15 mouse cellular contexts compared by ENCODE assay signal in the genomic region with DNA sequence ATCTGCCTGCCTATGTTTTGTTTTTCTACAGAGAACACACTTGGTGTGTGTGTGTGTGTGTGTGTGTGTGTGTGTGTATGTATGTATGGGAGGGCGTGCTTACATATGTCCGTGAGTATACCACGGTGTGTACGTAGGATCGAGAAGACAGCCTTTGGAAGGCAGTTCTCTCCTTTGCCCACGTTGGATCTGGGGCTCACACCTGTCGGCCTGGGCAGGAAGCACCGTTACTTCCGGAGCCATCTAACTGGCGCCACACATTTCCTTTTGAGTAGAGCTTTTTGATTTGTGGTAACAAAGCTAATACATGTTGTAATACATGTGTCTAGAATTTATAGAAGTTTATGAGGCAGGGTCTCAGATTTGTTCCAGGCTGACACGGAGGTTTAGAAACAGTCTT. TPM values are rescaled to one million over a fixed set of nuclear protein-coding genes. Genes with fewer than 3 reads are reported as not detected.
A peak's percentile ranks its signal among the peaks of the same experiment; 100 is the strongest.
DNase-seq lines count a peak whose midpoint lies in the region; ATAC-seq lines count a peak whose summit lies in the region.
"Had no signal": no experiment of that assay in that cellular context is flagged by ENCODE, and none has a peak within 500 bp of the region (broad histone marks: within the 10 kb centered on the region; RNA-seq: fewer than 3 reads in every experiment).

No protein-coding gene starts in this region.

- ATAC-seq in neutrophil, adult 5-6 weeks (ENCODE audit: extremely low read depth, insufficient number of reproducible peaks, low FRiP score, poor library complexity, severe bottlenecking), result peak; percentile 44; the same call in 1 of the 2 replicates
- no peak for ATAC-seq in megakaryocyte-erythroid progenitor cell, adult 5-6 weeks (replicated peaks; ENCODE audit: low FRiP score, low TSS enrichment, poor library complexity, severe bottlenecking)
- ATAC-seq: forebrain, embryonic 14.5 days; Patski had no signal

- DNase-seq in CD4-positive, CD25-positive, alpha-beta regulatory T cell, adult 2 months (ENCODE audit: low read depth, low spot score), result peak; percentile 45
- DNase-seq in T-cell, adult 2 months (ENCODE audit: low spot score), result peak; percentile 11
- peak; percentile 39 for DNase-seq in induced T-regulatory cell, adult 2 months (ENCODE audit: low read depth)
- DNase-seq in frontal cortex, postnatal 25 days (ENCODE audit: low spot score in 2 of 2), result no peak
- DNase-seq in adrenal gland, postnatal 36 days, result no peak
- DNase-seq: adrenal gland, adult 8-10 months; cerebellum, adult 11 months; cerebellum, adult 9-11 months; cerebellum, postnatal 36 days; gastrocnemius, postnatal 10 days; kidney, adult 11 months had no signal

RNA-seq across cellular contexts. Expression of gene Drosha, which starts 16.1 kb away (rescaled TPM):
- 8.6 and 15.5 TPM in 2 replicates for total RNA-seq in neutrophil, adult 5-6 weeks (2017)
- 10 to 100 TPM; 32.0 to 32.9 TPM for total RNA-seq in adrenal gland, postnatal 36 days (2021)
- 60.3 and 69.9 TPM in 2 replicates for total RNA-seq in megakaryocyte-erythroid progenitor cell, adult 5-6 weeks (2014; fragmentation: Nextera tagmentation)
- total RNA-seq in megakaryocyte-erythroid progenitor cell, adult 5-6 weeks (2017), result 24.3 and 32.3 TPM in 2 replicates

RNA-seq across cellular contexts. Expression of gene 6030458C11Rik, which starts 16.3 kb away (rescaled TPM):
- total RNA-seq in neutrophil, adult 5-6 weeks (2017), result 12.9 and 17.7 TPM in 2 replicates
- 10 to 100 TPM; 13.2 to 13.6 TPM for total RNA-seq in adrenal gland, postnatal 36 days (2021)
- total RNA-seq in megakaryocyte-erythroid progenitor cell, adult 5-6 weeks (2014; fragmentation: Nextera tagmentation), result 57.4 and 67.7 TPM in 2 replicates
- 37.9 and 46.0 TPM in 2 replicates for total RNA-seq in megakaryocyte-erythroid progenitor cell, adult 5-6 weeks (2017)

Comparison
In these comparisons a context has a peak if more than half of its experiments do, and no peak if none do; other contexts are left out.
1. DNase-seq: peak in CD4-positive, CD25-positive, alpha-beta regulatory T cell, adult 2 months (single experiment), T-cell, adult 2 months (single experiment) and induced T-regulatory cell, adult 2 months (single experiment); none in frontal cortex, postnatal 25 days (0 of 2) and adrenal gland, postnatal 36 days (0 of 2).